Mouse (Mus musculus): ENCODE results near the gene Amd1.

The Amd1 gene

DNA sequence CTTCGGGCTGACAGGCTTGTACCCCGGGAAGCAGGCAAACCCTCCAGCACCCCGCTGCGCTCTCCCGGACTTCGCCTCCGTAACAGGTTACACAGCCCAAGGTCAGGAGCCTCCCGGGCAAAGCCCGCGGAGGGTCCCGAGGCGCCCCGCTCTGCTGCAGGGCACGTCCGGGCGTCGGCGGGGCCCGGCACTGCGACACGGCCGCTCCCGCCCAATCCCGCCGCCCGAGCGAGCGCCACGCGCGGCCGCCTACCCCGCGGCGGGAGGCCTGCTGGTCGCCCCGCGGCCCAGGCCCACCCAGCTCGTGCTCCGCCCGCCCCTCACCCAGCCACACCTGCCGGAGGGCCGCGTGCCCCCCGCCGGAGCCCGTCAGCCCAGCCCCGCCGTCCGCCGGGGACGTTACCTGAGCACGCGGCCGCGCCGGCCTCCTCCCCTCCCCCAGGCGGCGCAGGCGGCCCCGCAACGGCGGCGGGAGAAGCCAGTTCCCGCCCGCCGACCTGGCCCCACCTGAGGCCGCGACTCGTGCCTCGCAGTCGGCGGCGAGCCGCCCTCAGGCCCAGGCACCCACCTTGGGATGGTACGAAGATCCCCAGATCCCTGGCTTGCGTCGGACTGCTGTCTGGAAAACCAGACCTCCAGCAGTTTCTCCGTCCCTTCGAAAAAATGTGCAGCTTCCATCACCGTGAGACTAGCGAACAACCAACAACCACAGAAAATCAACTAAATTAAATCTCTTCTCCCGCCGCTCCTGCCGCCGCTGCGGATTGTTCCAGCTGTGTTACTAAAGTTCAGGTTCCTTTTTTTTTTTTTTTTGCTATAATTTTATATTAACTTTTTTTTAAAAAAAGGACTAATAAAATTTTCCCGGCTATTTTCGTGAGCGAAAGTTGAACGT, 558 bp downstream of the Amd1 start:
- DNase-seq = peak; percentile 62

GRCm38 (mm10) chr10:40300648-40301171, 1.3 kb downstream of the Amd1 start:
- DNase-seq = peak; percentile 81

- no peak for DNase-seq
These were observed 9.3 kb downstream of the Amd1 start for GRCm38 (mm10) chr10:40292640-40293039.

DNA sequence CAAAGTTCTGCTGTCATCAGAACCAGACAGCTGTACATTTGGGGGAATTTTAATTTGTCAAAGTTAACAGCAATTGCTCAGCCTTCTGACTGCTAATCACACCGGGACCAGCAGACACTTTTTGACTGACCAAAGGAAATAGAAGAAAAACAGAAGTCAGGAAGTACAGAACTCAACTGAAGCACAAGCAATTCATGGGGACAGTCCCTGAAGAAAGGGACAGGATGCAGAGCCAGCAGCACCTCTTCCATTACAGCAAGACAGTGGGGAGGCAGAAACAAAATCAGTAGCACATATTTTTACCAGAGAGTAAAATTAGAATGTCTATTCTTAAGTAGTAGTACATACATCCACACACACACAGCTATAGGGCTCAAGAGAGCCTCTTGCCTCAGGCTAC, 15.2 kb downstream of the Amd1 start:
- no peak for DNase-seq

DNA sequence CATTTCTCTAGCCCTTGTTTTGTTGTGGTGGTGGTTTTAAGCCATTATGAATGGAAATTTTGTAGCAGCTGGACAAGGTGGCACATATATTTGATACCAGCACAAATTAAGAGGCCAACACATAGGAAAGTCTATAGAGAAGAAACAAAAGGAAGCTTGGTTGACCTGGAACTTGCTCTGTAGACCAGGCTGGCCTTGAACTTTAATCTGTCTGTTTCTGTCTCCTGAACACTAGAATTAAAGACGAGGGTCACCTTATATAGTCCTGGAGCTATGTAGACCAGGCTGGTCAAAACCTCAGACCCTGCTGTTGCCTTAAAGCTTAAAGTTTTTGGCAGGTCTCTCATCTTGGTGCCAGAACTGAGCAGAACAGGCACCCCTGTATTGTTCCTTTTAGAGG, 16.4 kb downstream of the Amd1 start:
- DNase-seq = no peak

DNA sequence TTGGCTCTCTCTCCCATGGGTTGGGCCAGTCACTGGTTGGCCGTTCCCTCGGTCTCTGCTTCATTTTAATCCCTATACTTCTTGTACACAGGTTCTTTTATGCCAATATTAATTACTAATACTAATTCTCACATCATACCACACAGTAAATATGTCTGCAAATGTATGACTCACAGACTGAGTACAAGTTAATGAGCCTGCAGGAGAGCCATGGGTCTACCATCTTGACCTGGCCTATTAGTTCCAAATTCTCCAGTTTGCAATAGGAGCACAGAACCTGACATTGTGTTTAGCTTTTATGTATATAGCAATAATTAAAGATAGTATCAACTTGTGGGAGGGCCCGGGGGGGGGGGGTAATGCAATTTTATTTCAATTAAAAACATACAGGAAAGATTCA, 17.0 kb downstream of the Amd1 start:
- no peak for DNase-seq

GRCm38 (mm10) chr10:40284179-40284831, 17.7 kb downstream of the Amd1 start:
- DNase-seq = no peak

DNA sequence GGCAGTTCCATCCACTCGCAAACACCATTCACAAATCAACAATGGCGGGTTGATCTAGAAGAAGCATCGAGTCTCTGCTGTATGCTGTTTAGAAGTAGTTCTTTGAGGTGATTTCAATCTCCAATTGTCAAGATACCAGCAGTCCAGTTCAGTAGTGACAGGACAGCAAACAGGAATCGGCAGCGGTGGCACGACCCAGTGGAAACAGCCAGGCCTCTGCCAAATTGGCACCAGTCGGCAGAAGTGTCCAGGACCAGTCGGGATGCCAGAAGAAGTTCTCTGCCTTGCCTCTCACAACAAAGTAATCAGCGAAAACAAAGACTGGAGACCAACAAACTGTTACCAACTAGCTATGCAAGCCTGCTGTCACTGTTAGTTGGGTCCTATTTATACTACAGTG, 18.4 kb downstream of the Amd1 start:
- DNase-seq = no peak

DNA sequence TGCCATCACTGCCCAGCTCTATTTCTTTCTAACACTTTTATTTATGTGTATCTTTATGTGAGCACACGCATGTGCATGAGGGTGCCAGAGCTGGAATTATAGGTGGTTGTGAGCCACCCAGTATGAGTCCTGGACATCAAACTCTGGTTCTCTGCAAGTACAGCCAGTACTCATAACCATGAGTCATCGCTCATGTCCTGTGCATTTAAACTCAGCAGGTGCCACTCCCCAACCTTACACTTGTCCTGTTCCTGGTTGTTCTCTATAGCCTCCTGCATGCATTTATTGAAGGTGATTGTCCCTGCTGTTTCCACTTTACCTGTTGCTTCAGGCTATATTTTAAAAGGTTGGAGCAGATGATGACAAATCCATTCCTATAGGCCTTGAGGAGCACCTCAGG, 20.4 kb downstream of the Amd1 start:
- DNase-seq = no peak

GRCm38 (mm10) chr10:40278317-40278716, 23.7 kb downstream of the Amd1 start:
- no peak for DNase-seq

DNA sequence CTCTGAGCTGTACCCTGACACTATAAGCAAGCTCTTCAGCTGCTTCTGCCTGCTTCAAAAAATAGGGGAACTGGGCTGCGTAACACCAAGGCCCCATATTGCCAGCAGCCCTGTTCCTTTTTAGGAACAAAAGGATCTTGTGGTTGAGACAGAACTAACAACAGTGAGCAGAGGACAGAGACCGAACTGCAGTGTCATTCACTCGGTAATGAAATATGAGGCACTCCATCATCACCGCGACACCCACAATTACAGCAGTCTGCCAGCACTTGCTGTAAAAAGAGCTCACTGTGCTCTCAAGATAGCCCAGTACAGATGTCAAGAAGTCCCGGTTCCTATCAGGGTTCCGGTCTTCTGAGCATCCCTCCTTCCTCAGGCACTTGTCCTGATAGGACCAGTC, 26.0 kb downstream of the Amd1 start:
- DNase-seq = no peak

DNA sequence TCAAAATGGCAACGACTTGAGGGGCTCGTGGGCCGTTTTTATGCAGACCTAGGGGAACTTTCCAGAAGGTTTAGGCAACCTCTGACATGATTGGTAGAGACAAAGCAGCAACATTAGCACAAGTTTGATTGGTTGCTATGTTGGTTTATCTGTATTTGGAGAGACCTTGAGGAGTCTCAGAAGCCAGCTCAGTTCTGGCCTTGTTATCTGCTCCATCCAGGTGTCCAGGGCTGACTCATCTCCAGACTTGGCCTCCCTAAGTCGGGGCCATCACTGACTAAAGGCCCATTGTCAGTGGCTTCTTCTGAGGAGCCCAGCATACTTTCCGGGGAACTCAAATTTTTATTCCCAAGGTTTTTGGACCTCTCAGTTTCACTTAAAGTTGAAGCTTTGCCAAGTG, 28.0 kb downstream of the Amd1 start:
- DNase-seq = no peak

DNA sequence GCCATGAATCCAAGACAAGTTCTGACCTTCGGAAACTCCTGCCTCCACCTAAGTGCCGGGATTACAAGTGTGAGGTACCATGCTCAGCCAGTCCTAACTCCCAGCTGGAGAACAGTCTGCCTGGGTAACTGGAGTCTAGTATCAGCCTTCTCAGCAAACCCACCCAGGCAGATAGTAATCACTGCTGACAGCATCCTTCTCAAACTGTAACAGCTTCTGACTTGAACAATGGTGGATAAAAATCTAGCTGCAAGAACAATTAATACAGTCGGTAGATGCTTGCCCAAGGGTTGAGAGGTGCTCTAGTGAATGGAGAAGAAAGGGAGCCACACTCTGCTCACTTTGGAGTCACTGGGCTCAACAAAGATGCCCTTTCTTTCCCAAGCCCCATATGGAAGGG, 30.8 kb downstream of the Amd1 start:
- no peak for DNase-seq

DNA sequence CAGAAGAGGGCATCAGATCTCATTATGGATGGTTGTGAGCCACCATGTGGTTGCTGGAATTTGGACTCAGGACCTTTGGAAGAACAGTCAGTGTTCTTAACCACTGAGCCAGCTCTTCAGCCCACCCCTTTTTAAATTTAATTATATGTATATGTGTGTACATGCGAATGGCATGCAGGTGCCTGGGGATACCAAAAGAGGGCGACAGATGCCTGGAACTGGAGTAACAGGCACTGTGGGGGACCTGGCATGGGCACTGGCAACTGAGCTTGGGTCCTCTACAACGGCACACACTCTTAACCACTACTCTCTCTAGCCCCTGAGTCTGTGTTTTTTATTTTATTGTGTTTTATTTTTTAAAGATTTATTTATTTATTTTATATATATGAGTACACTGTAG, 37.1 kb downstream of the Amd1 start:
- DNase-seq = no peak

GRCm38 (mm10) chr10:40263691-40264090, 38.3 kb downstream of the Amd1 start:
- no peak for DNase-seq

DNA sequence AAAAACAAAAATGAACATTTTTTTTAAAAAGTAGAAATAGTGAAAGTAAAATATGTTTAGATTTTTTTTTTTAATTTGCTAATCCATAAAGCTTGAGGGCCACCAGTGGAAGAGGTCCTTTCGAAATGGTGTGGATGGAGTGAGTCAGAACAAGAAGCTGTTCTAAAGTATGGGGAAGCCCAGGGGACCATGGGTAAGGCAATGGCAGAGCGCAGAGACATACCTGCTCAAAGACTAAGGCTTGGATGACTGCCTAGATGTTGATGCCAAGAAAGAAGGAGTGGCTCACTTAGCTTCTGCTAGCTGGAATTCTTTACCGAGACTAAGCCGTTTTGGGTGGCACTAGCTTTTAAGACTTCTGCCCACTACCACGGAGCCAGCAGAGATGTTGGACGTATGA, 39.8 kb downstream of the Amd1 start:
- DNase-seq = no peak

DNA sequence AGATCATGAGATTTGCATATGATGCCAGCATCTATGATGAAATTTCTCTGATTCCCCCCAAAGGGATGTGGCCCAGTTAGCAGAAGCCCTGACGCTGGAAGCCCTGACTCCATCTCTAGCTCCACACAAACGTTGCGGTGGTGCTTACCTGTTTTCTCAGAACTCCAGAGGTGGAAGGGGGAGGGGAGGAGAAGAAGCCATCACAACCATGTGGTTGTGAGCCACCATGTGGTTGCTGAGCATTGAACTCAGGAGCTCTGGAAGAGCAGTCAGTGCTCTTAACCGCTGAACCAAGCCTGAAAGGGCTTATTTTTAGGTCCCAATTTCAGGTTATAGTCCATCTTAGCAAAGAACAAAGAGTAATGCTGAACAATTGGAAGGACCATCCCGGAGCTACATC, 41.7 kb downstream of the Amd1 start:
- no peak for DNase-seq

DNA sequence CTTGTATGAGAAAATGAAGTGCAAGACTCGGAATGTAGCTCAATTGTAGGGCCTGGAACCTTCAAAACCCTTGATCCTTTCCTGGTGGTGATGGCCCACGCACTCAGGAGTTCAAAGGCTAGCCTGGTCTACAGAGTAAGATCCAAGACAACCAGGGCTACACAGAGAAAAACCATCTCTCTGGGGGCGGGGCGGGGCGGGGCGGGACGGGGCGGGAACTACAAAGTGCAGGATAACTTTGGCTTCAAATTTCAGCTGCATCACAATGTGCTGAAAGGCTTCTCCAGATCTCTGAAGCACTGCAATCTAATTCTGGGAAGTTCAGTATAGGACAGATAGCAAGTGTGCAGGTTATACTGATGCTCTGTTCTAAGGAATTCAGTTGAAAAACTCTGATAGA, 42.4 kb downstream of the Amd1 start:
- DNase-seq = no peak

GRCm38 (mm10) chr10:40258976-40259375, 43.0 kb downstream of the Amd1 start:
- DNase-seq = no peak

GRCm38 (mm10) chr10:40258401-40258966, 43.5 kb downstream of the Amd1 start:
- no peak for DNase-seq

- DNase-seq = peak; percentile 88
These were observed 44.4 kb downstream of the Amd1 start, which contains the start of gene Gtf3c6 for GRCm38 (mm10) chr10:40257414-40258255. Gtf3c6 (minus strand) TSS chr10:40258108.

GRCm38 (mm10) chr10:40256716-40257115, 45.3 kb downstream of the Amd1 start:
- peak; percentile 51 for DNase-seq

GRCm38 (mm10) chr10:40250969-40251368, 51.0 kb downstream of the Amd1 start:
- no peak for DNase-seq
